Mouse (Mus musculus): ENCODE measurements around the gene Sost. TPM values are rescaled to one million over a fixed set of nuclear protein-coding genes. Genes with fewer than 3 reads are reported as not detected.

The Sost gene
- polyA plus RNA-seq, 1 experiment from 2014 or later, result 0.38 TPM

- ATAC-seq (ENCODE audit: low FRiP score, low read depth), result no peak
- Histone ChIP-seq H3K27ac (no peak overlapping the region), H3K4me3 (no peak overlapping the region), H3K9me3 (no peaks in the 10 kb centered on the region), H3K9ac (no peak overlapping the region), H3K4me1 (peaks cover 30% of the 10 kb centered on the region), H3K36me3 (no peaks in the 10 kb centered on the region), H3K27me3 (peaks cover 80% of the 10 kb centered on the region), H3K4me2 (replicated peaks) (no peak overlapping the region; the same call in 1 of the 2 replicates)
- 11% methylated on average over 2 of the region's 2 CpGs for WGBS
Measured at GRCm38 (mm10) chr11:101965553-101965952, 1.3 kb downstream of the Sost start.

GRCm38 (mm10) chr11:101964647-101965046 lies 2.2 kb downstream of the Sost start:
- Histone ChIP-seq H3K4me3 (peak overlapping the region; percentile 58; the same call in 1 of the 2 replicates), H3K9me3 (no peaks in the 10 kb centered on the region), H3K9ac (no peak overlapping the region), H3K4me1 (peaks cover 30% of the 10 kb centered on the region), H3K4me2 (replicated peaks) (peak overlapping the region; percentile 98), H3K27ac (no peak overlapping the region), H3K27me3 (peaks cover 88% of the 10 kb centered on the region), H3K36me3 (no peaks in the 10 kb centered on the region)
- no peak for ATAC-seq (ENCODE audit: low FRiP score, low read depth)
- WGBS, result 2% methylated on average over 8 of the region's 8 CpGs

GRCm38 (mm10) chr11:101963473-101964291 lies 3.1 kb downstream of the Sost start:
- Histone ChIP-seq H3K4me2 (replicated peaks) (peak overlapping the region; percentile 98), H3K4me3 (peak overlapping the region; percentile 58), H3K27ac (no peak overlapping the region), H3K27me3 (peaks cover 89% of the 10 kb centered on the region), H3K9me3 (no peaks in the 10 kb centered on the region), H3K9ac (peak overlapping the region; percentile 67), H3K36me3 (no peaks in the 10 kb centered on the region), H3K4me1 (peaks cover 30% of the 10 kb centered on the region)
- WGBS, result under 1% methylated on average over 78 of the region's 78 CpGs
- ATAC-seq (ENCODE audit: low FRiP score, low read depth), result no peak

- peaks cover 84% of the 10 kb centered on the region for H3K27me3 ChIP-seq
- H3K4me3 ChIP-seq, result peak overlapping the region; percentile 58
- no peak overlapping the region for H3K9ac ChIP-seq
- H3K4me1 ChIP-seq, result peaks cover 24% of the 10 kb centered on the region
- H3K4me2 ChIP-seq (replicated peaks), result peak overlapping the region; percentile 98
- H3K27ac ChIP-seq, result no peak overlapping the region
- no peaks in the 10 kb centered on the region for H3K9me3 ChIP-seq
- 1% methylated on average over 11 of the region's 11 CpGs for WGBS
- H3K36me3 ChIP-seq, result no peaks in the 10 kb centered on the region
- no peak for ATAC-seq (ENCODE audit: low FRiP score, low read depth)
Measured at GRCm38 (mm10) chr11:101963043-101963442, 3.8 kb downstream of the Sost start.

DNA sequence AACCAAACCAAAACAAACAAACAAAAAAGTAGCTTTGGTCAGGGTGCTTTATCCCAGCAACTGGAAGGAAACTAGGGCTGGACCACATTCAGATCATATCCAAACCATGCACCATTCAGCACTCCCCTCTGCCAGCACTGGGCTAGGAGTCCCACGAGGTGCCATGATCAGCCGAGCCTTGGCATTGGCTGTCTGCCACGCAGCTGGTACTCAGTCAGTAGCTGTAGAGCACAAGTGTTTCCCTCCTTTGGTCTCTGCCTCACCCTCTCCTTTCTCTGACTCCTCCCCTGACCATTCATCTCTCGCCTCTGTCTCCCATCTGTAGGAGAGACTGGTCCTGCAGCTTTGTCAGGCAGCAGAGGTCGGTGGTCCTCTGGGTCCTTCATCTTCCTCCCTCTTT lies 9.3 kb downstream of the Sost start:
- WGBS, result 64% methylated on average over 5 of the region's 5 CpGs
- no peak for ATAC-seq (ENCODE audit: low FRiP score, low read depth)

GRCm38 (mm10) chr11:101953441-101953840 lies 13.4 kb downstream of the Sost start:
- no peak for ATAC-seq (ENCODE audit: low FRiP score, low read depth)
- H3K27ac ChIP-seq, result no peak overlapping the region

More for the DNA sequence above, 9.3 kb downstream of the Sost start:
- no peaks in the 10 kb centered on the region for H3K9me3 ChIP-seq
- H3K36me3 ChIP-seq, result no peaks in the 10 kb centered on the region
- no peak overlapping the region for H3K27ac ChIP-seq
- H3K4me3 ChIP-seq, result no peak overlapping the region
- H3K9ac ChIP-seq, result no peak overlapping the region
- H3K27me3 ChIP-seq, result peaks cover 29% of the 10 kb centered on the region
- peaks cover 12% of the 10 kb centered on the region for H3K4me1 ChIP-seq
- no peak overlapping the region for H3K4me2 ChIP-seq (replicated peaks)

GRCm38 (mm10) chr11:101952541-101953341 lies 14.1 kb downstream of the Sost start:
- H3K9me3 ChIP-seq, result no peaks in the 10 kb centered on the region
- peaks cover 2% of the 10 kb centered on the region; the same call in 1 of the 2 replicates for H3K27me3 ChIP-seq
- peaks cover 14% of the 10 kb centered on the region for H3K4me1 ChIP-seq
- 0 out of 2 replicates have a peak, but pooled peaks have one; percentile 48 for ATAC-seq (ENCODE audit: low FRiP score, low read depth)
- WGBS, result 36% methylated on average over 24 of the region's 24 CpGs
- H3K4me3 ChIP-seq, result no peak overlapping the region
- H3K36me3 ChIP-seq, result no peaks in the 10 kb centered on the region
- H3K9ac ChIP-seq, result no peak overlapping the region; the same call in 1 of the 2 replicates
- H3K27ac ChIP-seq, result no peak overlapping the region
- peak overlapping the region; percentile 41; the same call in 1 of the 2 replicates for H3K4me2 ChIP-seq (replicated peaks)

More at GRCm38 (mm10) chr11:101953441-101953840, 13.4 kb downstream of the Sost start:
- Histone ChIP-seq H3K9ac (no peak overlapping the region), H3K9me3 (no peaks in the 10 kb centered on the region), H3K27me3 (peaks cover 2% of the 10 kb centered on the region; the same call in 1 of the 2 replicates), H3K4me2 (replicated peaks) (no peak overlapping the region), H3K4me1 (peaks cover 14% of the 10 kb centered on the region), H3K4me3 (no peak overlapping the region), H3K36me3 (no peaks in the 10 kb centered on the region)
- 61% methylated on average over 4 of the region's 4 CpGs for WGBS

DNA sequence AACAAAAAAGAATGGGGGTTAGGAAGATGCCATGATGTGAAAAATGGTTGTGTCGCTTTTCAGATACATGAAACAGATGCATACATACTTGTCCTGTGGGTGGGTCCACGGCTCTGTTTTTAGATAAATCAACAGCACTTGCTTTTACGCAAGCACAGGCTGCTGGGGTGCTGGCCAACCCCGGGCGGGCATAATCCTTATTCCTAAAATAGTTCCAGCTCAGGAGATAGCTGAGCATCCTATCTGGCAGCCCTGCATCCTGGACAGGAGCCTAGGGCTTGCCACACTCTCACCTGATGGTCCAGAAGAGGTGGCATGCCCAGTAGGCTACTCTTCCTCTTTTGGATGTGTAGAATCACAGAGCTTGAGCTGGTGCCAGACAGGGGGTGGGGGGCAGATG lies 16.8 kb downstream of the Sost start:
- WGBS, result 85% methylated on average over 5 of the region's 5 CpGs
- peaks cover 17% of the 10 kb centered on the region for H3K4me1 ChIP-seq
- ATAC-seq (ENCODE audit: low FRiP score, low read depth), result no peak

DNA sequence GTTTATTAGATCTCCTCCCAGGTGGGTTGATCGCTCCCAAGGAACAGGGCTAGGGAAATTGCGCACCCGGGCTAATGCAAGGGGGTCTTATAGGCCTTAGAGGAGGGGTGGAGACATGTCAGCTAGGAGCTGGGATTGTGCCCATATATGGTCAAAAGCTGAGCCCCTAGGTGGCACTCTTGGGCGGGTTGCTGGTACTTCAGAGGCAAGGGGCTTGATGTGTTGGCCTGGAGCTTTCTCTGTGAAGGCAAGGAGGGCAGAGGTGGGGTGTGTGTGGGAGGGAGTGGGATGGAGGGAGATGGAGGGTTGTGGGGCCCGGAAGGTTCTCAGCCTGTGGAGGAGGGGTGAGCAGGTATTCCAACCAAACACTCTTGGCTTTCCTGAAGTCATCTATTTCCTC lies 20.3 kb downstream of the Sost start:
- peaks cover 6% of the 10 kb centered on the region for H3K4me1 ChIP-seq
- H3K4me2 ChIP-seq (replicated peaks), result no peak overlapping the region
- ATAC-seq (ENCODE audit: low FRiP score, low read depth), result no peak
- no peak overlapping the region for H3K9ac ChIP-seq
- H3K9me3 ChIP-seq, result 0 out of 2 replicates have a peak, but pooled peaks cover 5% of the 10 kb centered on the region
- no peak overlapping the region for H3K4me3 ChIP-seq
- H3K36me3 ChIP-seq, result no peaks in the 10 kb centered on the region
- H3K27ac ChIP-seq, result no peak overlapping the region
- 14% methylated on average over 5 of the region's 5 CpGs for whole genome bisulfite sequencing
- H3K27me3 ChIP-seq, result no peaks in the 10 kb centered on the region

More for the DNA sequence above, 16.8 kb downstream of the Sost start:
- Histone ChIP-seq H3K9me3 (no peaks in the 10 kb centered on the region), H3K4me2 (replicated peaks) (no peak overlapping the region), H3K27me3 (0 out of 2 replicates have a peak, but pooled peaks cover 2% of the 10 kb centered on the region), H3K9ac (no peak overlapping the region), H3K4me3 (no peak overlapping the region), H3K27ac (no peak overlapping the region), H3K36me3 (no peaks in the 10 kb centered on the region)

GRCm38 (mm10) chr11:101943055-101943454 lies 23.8 kb downstream of the Sost start:
- Histone ChIP-seq H3K27ac (no peak overlapping the region), H3K4me1 (peaks cover 6% of the 10 kb centered on the region), H3K36me3 (no peaks in the 10 kb centered on the region), H3K9ac (no peak overlapping the region), H3K4me2 (replicated peaks) (no peak overlapping the region), H3K4me3 (no peak overlapping the region), H3K27me3 (peaks cover 14% of the 10 kb centered on the region), H3K9me3 (0 out of 2 replicates have a peak, but pooled peaks cover 5% of the 10 kb centered on the region)
- ATAC-seq (ENCODE audit: low FRiP score, low read depth), result no peak
- WGBS, result 32% methylated on average over 3 of the region's 3 CpGs

GRCm38 (mm10) chr11:101937108-101937507 lies 29.7 kb downstream of the Sost start:
- Histone ChIP-seq H3K9me3 (no peaks in the 10 kb centered on the region), H3K4me2 (replicated peaks) (peak overlapping the region; percentile 80)
- WGBS, result under 1% methylated on average over 32 of the region's 32 CpGs

GRCm38 (mm10) chr11:101936421-101936820 lies 30.4 kb downstream of the Sost start:
- 32% methylated on average over 7 of the region's 7 CpGs for WGBS
- no peaks in the 10 kb centered on the region for H3K9me3 ChIP-seq
- no peak for ATAC-seq (ENCODE audit: low FRiP score, low read depth)
- H3K4me1 ChIP-seq, result peaks cover 12% of the 10 kb centered on the region
- H3K27me3 ChIP-seq, result peaks cover 52% of the 10 kb centered on the region
- H3K36me3 ChIP-seq, result no peaks in the 10 kb centered on the region
- H3K9ac ChIP-seq, result no peak overlapping the region
- H3K4me3 ChIP-seq, result no peak overlapping the region
- no peak overlapping the region for H3K4me2 ChIP-seq (replicated peaks)
- H3K27ac ChIP-seq, result no peak overlapping the region

More at GRCm38 (mm10) chr11:101937108-101937507, 29.7 kb downstream of the Sost start:
- H3K27me3 ChIP-seq, result peaks cover 52% of the 10 kb centered on the region
- no peak for ATAC-seq (ENCODE audit: low FRiP score, low read depth)
- peak overlapping the region; percentile 68 for H3K9ac ChIP-seq
- H3K27ac ChIP-seq, result no peak overlapping the region
- H3K36me3 ChIP-seq, result no peaks in the 10 kb centered on the region
- peak overlapping the region; percentile 44 for H3K4me3 ChIP-seq
- peaks cover 12% of the 10 kb centered on the region for H3K4me1 ChIP-seq
